10 mouse cellular contexts compared by ENCODE assay signal in the genomic region with DNA sequence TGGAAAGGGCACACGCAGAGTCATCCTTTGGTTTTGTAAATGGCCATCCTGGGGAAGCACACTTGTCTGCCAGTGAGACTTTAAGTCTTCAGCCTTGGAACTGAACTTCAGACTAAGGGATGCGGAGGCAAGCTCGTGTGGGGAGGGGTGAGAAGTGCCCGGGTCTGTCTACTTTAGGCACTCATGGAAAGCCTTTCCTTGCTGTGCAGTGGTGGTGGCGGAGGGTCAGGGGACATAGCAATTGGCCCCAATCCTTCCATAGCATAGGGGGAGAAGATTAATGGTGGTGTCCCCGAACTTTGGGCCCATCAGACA. TPM values are rescaled to one million over a fixed set of nuclear protein-coding genes. Genes with fewer than 3 reads are reported as not detected.
A peak's percentile ranks its signal among the peaks of the same experiment; 100 is the strongest.
DNase-seq lines count a peak whose midpoint lies in the region; ATAC-seq and TF ChIP-seq lines count a peak whose summit lies in the region.
"Had no signal": no experiment of that assay in that cellular context is flagged by ENCODE, and none has a peak within 500 bp of the region (broad histone marks: within the 10 kb centered on the region; RNA-seq: fewer than 3 reads in every experiment).

No protein-coding gene starts in this region.

- WGBS in forebrain, embryonic 14.5 days, result 53% methylated on average over 6 of the region's 6 CpGs
- 47% methylated on average over 6 of the region's 6 CpGs for WGBS in midbrain, embryonic 16.5 days

- no peaks in the 10 kb centered on the region for H3K9me3 ChIP-seq in forebrain, embryonic 14.5 days (replicated peaks; ENCODE audit: control insufficient read depth, low read length)
- H3K9me3 ChIP-seq in midbrain, embryonic 16.5 days (replicated peaks; ENCODE audit: control insufficient read depth, low read length, poor library complexity, severe bottlenecking), result no peaks in the 10 kb centered on the region

- peaks cover 21% of the 10 kb centered on the region for H3K27me3 ChIP-seq in forebrain, embryonic 14.5 days (replicated peaks; ENCODE audit: control insufficient read depth, insufficient read depth, low read length)
- H3K27me3 ChIP-seq in midbrain, embryonic 16.5 days (ENCODE audit: control insufficient read depth, insufficient read depth, low read depth, low read length), result no peaks in the 10 kb centered on the region

- H3K4me3 ChIP-seq in layer of hippocampus, adult 2 months, result peak overlapping the region; percentile 81
- H3K4me3 ChIP-seq in forebrain, embryonic 14.5 days (ENCODE audit: low read depth, low read length), result peak overlapping the region; percentile 61
- peak overlapping the region; percentile 67 for H3K4me3 ChIP-seq in midbrain, embryonic 16.5 days (ENCODE audit: low read depth, low read length)

- no peak for DNase-seq in layer of hippocampus, adult 2 months (ENCODE audit: low spot score in 2 of 2)
- DNase-seq in layer of hippocampus, adult 11-12 months (ENCODE audit: low spot score), result no peak
- peak; percentile 47 for DNase-seq in brain, adult 2 months (ENCODE audit: low read depth, low spot score)
- no peak for DNase-seq in forebrain, embryonic 14.5 days (ENCODE audit: low spot score)
- DNase-seq in lung, postnatal 4 days, result no peak
- DNase-seq in yolk sac, embryonic 10.5 days (ENCODE audit: low spot score), result no peak
- DNase-seq: thymus, postnatal 25 days had no signal

- no peaks in the 10 kb centered on the region for H3K36me3 ChIP-seq in forebrain, embryonic 14.5 days (ENCODE audit: control insufficient read depth, insufficient read depth, low read length)
- no peaks in the 10 kb centered on the region for H3K36me3 ChIP-seq in midbrain, embryonic 16.5 days (ENCODE audit: control insufficient read depth, insufficient read depth, low read length)

- TF ChIP-seq CTCF in layer of hippocampus, adult 2 months (conservative IDR thresholded peaks at IDR 0.05), result no peak

- no peak for ATAC-seq in forebrain, embryonic 14.5 days
- no peak for ATAC-seq in midbrain, embryonic 16.5 days
- ATAC-seq: lung, postnatal 0 days had no signal

- H3K9ac ChIP-seq in forebrain, embryonic 14.5 days (ENCODE audit: low read length), result peak overlapping the region; percentile 63
- H3K9ac ChIP-seq in midbrain, embryonic 16.5 days (ENCODE audit: low read depth, low read length), result peak overlapping the region; percentile 80

- 0 out of 2 replicates have a peak, but pooled peaks cover 2% of the 10 kb centered on the region for H3K4me1 ChIP-seq in forebrain, embryonic 14.5 days (ENCODE audit: control insufficient read depth, insufficient read depth, low read length)
- peaks cover 21% of the 10 kb centered on the region for H3K4me1 ChIP-seq in midbrain, embryonic 16.5 days (ENCODE audit: control insufficient read depth, insufficient read depth, low read length)

- H3K27ac ChIP-seq in layer of hippocampus, adult 2 months, result peak overlapping the region; percentile 83
- no peak overlapping the region for H3K27ac ChIP-seq in forebrain, embryonic 14.5 days (ENCODE audit: low read depth, low read length)
- no peak overlapping the region for H3K27ac ChIP-seq in midbrain, embryonic 16.5 days (ENCODE audit: low read length)

- peak overlapping the region; percentile 81 for H3K4me2 ChIP-seq in forebrain, embryonic 14.5 days (ENCODE audit: low read length)
- peak overlapping the region; percentile 96 for H3K4me2 ChIP-seq in midbrain, embryonic 16.5 days (ENCODE audit: low read length)
- H3K4me2 ChIP-seq: liver, embryonic 11.5 days had no signal

RNA-seq across cellular contexts. Expression of a gene that starts 1.8 kb away (rescaled TPM):
- 10 to 100 TPM; 76.6 to 79.6 TPM for total RNA-seq in layer of hippocampus, adult 2 months (2021)
- 1.1 and 1.8 TPM in 2 replicates for polyA plus RNA-seq in forebrain, embryonic 14.5 days (2014; fragmentation: Nextera tagmentation; extraction: Ambion mirVana)
- 5.2 and 5.7 TPM in 2 replicates for polyA plus RNA-seq in midbrain, embryonic 16.5 days (2015; fragmentation: Nextera tagmentation; extraction: Ambion mirVana)
- polyA plus RNA-seq: liver, embryonic 11.5 days; lung, postnatal 0 days had no signal
